Mouse (Mus musculus) c-Kit-positive CD71-positive TER-119-negative erythroid progenitor cells, embryonic 14.5 days (primary cell): Measurements from ENCODE around the gene Bbs2.
"Not testable (repeated sequence)": the region's sequence is repeated elsewhere in the genome, so short reads cannot be mapped to it uniquely, and the experiment has no call there.

Experiments used
- DNase-seq: peaks from one replicate; pipeline ENCODE4 v3.0.0-alpha.2; 2013; ENCODE audit warnings: low read depth

The Bbs2 gene

DNA sequence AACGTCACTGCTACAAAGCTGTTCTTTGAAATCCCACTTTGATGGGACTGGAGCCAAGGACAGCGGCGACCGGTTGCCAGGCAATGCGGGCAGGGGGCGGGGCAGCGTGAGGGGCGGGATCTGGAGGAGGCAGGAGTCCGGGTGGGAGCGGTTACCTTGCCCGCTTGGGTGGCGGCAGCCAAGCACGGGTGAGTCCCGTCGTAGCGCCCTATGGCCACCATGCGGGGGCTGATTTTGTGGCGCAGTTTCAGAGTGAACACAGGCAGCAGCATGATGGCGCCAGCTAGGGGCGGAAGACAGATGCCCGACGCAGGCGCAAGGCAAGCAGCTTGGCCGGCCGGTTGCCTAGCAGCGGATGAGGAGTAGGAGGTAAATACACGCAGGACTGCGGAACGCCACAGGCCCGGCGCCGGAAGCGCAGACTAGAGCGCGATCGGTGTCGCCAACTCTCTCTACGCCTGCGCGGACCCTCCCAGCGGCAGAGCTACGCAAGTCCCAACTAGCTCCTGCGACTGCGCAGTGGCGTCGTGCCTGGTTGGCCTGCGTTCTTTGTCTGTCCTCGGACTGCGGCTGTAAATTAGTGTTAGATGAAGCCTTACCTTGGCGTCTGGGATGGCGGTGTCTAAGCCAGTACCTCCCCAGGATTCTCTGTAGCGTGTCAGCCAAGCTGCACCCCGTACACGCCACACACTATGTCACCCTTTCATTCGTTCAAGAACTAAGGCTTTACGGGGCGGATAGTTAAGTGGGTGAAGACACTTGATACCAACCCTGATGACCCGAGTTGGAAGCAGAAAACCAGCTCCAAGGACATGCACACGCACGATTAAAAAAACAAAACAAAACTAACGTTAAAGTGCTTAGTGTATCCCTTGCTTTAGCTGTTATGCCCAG is at the start of gene Bbs2:
Gene Bbs2 (minus strand): TSS at position 848 of the 894 bp plus-strand sequence.
- DNase-seq: peak; percentile 98

DNA sequence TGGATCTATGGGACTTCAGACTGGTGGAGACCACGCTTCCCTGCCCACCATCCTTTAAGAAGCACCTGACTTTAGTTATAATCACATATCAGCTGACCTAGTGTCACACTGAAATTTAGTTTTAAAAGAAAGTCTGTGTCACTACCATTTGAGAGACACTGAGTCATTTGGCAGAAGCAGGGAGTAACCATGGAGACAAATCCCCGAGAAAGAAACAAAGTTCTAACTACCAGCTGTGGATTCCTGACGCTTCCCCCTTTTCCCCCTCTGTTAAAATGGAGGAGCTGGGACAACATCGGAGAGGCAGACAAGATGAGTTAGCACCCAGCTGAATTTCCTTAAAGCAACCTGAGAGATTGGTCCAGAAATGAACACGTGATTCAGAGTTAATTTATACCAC is 49.5 kb upstream of the Bbs2 start:
- DNase-seq: no peak

DNA sequence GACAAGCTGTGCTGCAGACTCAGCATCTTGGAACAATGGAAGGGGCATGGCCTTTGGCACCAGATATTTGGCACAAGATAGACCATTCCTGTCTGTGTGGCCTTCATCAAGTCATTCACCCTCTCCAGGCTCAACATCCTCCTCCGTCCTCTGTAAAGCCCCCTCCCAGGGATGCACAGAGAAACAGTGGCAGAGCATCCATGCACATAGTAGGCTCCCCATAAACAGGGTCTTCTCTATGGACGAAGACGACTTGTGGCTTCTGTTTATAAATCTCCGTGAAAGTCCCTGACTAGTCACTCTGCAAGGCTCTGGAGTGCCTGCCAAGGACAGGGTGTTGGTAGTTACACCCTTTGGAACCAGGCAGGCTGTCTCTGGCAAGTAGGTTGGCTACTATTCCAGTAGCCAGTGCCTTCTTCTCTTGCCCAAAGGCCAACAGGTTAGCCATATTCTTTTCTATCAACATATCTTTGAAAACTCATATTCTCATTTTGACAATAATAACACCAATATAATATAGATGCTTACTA is 41.6 kb upstream of the Bbs2 start:
- no peak for DNase-seq

DNA sequence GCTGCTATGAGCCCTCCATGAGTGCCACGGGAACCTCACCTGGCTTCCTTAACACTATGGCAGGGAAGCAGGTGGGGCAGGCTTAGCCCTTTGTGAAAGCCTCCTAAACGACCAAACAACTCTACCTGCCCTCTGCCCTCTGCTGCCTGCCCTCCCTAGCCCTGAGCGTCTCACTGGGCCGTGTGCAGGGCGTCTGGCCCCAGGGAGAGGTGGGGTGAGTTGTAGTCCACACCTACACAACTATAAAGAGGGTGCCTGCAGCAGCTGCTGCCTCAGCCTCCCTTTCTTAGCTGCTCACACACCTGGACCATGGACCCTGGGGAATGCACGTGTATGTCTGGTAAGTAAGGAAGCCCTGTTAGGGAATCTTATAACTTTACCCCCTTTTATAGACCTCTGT is 38.2 kb upstream of the Bbs2 start, which contains the start of gene Mt4:
Gene Mt4 (plus strand): TSS at position 265 of the 400 bp plus-strand sequence.
- DNase-seq: no peak

DNA sequence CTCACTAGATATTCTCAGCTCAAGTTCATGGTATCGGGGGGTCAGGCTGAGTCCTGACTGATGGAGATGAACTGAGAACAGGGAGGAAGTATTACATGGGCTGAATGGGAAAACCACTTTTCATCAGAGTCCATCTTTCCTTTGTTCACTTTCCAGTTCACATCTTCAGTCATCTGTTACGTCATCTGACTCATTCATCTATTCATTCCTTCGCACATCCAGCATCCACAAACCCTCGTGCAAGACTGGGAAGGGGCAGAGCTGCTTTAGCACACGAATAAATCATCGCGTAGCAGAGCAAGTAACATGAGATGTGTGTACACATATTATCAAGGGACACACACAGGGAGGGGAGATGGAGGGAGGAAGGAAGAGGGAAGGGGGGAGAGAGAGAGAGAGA is 37.5 kb upstream of the Bbs2 start:
- DNase-seq: no peak

DNA sequence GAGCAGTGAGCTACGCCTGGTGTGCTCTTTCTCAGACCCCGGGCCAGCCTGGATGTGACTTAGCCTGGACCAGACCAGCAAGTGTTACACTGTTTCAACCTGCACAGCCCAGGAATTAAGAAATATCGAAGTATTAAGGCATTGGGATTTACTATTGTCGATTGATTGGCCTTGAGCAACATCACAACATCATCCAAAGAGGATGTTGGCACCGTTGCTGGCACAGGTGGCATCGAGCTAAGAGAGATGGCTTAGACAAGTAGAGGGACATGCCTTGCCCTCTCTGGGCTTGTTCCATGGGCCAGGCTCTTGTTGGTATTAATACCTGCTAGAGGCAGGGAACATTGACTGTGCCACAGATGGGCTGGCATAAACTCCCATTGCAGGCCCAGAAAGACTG is 36.8 kb upstream of the Bbs2 start:
- DNase-seq: no peak

DNA sequence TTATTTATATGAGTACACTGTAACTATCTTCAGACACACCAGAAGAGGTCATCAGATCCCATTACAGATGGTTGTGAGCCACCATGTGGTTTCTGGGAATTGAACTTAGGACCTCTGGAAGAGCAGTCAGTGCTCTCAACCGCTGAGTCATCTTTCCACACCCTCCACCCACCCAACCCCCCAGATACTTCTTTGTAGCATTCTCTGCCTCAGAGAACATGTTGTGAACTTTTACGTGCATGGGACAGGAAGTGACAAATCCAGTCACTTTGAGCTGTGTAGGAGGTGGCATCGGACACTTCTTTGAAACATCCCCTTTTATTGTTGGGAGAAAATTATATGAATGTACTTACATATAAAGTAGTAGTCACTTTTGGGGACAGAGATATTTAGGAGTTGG is 35.9 kb upstream of the Bbs2 start:
- DNase-seq: not testable (repeated sequence)

DNA sequence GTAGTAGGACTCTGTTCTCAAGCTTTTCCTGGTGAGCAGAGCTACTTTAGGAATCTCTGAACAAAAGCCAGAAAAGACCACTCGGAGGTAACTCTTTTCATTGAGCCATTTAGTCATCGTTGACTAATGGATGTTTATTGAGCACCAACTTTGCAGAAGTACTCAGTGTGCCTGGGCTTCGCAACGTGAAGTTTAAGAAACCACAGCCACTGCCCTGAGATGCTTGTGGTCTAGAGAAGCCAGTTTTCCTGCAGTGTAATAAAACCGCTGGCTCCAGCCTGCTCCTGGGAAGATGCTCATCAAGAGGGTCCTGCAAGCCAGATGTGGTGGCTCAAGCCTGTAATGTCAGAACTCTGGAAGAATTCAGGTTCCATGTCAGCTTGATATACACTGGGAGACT is 33.4 kb upstream of the Bbs2 start:
- DNase-seq: no peak

DNA sequence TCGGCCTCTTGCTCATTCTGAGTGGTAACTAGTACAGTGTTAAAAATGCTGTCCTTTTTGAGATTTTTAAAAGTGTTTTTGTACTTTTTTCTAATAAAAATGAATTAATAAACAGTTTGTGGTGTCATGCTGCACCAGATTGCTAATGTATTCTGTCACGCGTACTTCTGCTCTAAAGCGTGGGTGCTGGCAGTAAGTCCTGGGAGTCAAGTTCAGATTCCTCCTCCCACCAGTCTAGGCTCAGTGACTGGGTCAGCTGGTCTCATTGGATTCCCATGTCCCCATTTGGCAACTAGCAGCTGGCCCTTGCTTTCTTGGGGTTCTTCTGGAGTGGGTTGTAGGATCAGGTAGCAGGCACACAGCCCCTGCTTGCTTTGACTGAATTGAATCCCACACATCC is 31.4 kb upstream of the Bbs2 start:
- DNase-seq: no peak

DNA sequence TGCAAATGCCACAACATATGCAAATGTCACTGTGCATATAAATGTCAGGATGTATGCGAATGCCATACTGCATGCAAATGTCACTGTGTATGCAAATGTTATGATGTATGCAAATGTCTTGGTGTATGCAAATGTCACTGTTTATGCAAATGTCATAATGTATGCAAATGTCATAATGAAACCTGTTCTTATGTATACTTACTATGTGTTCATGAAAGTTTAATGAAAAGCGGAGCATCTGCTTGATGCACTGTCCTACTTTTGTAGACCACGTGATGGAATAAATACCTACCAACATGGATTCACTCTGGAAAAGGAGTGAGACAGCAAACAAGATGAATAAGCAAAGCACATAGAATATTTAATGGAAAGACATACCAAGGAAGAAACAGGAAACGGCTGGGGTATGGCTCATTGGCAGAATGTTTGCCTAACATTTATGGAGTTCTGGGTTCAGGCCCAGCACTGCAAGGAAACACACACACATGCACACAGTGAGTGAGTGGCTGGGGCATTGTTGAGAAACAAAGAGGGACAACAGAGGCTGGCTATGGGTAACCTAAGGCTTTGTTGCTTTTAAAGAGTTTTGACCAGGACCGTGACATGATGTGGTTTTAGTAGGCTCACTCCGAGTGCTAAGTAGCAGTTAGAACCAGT is 30.5 kb upstream of the Bbs2 start:
- no peak for DNase-seq

DNA sequence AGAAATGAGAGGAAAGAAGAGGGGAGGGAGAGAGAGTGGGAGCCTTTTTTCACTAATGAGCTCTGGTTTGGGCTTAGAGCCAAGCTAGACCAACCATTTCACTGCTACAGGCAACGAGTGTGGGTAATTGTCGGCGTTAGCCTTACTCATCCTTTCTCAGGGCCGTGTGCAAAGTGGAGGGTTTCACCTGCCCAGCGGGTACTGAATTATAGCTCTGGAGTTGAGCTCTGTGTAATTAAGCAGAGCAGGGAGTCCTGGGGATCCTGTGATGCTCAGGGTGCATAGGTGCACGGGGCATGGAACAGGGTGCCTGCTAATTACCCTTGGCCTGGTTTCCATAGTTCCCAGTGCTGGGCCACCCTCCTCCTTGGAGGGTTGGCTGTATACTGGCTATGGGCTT is 29.0 kb upstream of the Bbs2 start:
- DNase-seq: no peak

DNA sequence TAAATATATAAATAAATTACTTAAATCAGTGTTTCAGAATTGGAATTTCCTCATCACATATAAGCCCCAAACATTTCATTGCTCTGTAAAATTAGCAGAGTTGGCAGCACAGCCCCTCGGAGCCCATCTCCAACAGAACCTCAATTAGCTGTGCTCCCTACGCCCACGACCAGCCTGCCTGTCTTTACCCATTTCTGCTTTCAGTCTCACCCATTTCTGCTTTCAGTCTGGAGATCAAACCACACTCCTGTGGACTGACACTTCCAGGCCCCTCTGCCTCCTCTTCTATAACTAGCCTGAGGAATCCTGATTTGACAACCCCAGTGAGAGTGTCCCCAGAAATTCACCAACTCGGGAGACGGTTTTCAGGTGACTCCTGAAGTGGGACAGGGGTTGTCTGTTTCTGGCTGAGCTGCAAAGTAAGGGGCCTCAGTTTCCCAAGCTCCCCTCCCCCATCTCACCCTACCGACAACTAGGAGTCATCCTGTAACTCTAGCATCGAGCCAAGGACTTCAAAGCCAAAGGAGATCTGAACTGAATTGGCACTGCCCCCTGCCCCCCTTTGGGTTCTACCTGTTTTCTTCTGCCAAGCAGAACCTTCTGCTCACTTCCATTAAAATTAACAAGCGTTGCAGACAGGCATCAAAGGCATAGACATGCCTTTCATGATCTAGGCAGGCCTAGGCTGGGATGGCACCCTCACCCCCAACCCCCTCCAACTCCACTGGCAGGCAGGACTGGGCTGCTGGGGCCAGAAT is 24.2 kb upstream of the Bbs2 start:
- DNase-seq: no peak

DNA sequence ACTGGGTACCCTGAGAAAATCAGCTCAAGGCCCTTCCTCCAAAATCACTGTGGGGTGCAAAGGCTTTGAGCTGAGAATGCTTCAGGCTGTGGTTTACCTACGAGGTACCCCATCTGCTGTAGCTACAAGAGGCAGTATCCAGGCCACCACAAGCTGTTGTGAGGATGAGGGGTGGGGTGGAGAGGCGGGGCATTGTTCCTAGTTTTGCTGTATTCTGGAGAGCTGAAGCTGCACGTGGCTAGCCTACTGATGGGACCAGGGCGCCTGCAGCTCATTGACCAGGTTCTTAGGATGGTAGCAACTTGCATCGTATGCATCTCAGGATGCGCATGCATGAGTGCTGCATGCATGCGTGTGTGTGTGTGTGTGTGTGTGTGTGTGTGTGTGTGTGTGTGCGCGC is 22.9 kb upstream of the Bbs2 start:
- no peak for DNase-seq

DNA sequence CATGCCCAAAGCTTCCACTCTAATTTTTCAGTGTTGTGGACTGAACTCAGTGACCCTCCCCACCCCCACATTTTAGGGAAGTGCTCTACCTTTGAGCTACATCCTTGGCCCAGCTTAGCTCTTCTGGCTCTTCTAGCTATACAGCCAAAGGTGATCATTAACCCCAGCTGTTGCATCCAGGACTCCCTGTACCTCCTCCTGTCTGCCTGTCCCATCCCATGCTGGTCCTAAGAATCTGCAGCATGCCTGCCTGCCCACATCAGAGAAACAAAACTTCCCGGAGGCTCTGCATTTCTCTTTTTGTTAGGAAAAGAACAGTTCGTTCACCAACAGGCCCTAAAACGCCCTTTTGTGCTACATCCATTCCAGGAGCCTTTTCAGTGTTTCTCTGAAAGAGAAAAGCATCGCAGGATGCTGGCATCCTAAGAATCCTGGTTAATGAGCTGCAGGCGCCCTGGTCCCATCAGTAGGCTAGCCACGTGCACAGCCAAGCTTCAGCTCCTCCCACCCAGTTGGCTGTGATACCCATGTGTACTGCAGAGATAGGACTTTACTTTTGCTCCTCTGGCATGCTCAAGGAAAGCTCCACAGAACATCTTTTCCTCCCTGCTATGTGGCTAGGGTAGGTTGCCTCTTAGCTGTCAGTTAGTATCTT is 20.2 kb upstream of the Bbs2 start:
- DNase-seq: peak; percentile 51

DNA sequence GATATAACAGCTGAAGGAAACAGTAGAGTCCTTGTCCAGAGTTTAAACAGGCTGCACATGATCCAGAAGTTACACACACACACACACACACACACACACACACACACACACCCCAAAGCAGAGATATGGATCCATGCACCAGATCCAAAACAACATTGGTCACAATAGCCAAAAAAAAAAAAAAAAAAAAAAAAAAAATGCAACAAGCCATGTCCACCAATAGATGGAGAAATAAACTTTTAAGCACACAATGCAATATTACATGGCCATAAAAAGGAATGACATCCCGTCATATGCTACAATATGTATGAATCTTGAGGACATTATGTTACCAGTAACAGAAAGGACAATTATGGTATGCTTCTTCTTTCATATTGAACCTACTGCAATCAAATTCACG is 15.2 kb upstream of the Bbs2 start:
- DNase-seq: no peak

DNA sequence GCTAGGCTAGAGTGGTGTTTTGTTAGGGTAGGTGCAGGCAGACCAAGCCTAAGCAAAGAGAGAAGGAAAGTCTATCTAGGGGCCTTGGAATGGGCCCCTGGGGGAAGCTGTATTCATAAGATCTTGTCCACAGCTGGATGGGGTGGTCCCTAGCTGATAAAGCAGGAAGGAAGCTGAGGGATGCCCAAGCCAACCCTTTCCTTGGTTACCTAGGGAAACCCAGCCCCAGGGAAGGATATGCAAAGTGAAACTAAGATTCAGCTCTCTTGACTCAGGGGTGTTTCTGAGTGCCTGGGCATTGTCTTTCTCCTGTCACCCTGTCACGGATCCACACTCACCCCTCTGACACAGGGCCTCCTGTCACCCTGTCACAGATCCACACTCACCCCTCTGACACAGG is 14.7 kb upstream of the Bbs2 start:
- DNase-seq: no peak

DNA sequence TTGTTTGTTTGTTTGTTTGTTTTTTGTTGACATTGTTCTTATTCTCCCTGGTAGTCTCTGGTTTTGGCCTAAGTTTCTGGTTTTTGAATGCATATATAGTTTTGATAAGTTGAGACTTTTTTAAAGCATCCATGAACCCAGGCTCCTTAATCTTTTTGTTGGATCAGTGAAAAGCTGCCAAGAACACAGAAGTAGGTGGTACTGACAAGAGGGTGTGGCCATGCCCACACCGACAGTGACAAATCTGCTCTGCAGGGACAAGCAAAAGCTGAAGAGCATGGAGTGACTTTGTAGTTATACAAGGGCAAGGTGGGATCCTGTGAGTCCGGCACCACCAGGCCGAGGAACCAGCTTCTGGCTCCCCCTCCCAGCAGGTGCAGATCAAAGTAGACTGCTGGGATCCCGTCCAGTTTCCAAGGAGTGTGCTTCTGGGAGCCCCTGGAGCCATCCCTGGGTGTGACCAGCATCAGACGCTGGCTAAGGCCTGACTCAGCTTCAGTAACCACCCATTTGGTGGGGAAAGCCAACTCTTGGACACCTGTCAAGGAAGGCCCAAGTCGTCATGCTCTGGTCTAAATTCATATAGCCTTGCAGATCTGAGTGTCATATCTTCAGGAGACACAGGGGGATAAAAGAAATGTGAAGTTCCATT is 11.9 kb upstream of the Bbs2 start:
- no peak for DNase-seq

DNA sequence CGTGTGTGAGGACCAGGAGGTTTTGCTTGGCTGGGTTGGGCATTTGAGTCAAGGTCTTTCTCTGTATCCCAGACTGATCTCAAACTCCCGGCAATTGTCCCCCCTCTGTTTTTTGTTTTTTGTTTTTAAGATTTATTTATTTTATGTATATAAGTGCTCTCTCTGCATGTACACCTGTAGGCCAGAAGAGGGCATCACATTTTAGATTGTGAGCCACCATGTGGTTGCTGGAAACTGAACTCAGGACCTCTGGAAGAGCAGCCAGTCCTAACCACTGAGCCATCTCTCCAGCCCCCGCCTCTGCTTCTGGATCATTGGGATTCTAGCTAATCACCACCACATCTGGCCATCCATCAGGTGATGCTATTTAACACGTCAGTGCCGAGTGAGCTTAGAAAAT is 11.1 kb upstream of the Bbs2 start:
- DNase-seq: no peak

DNA sequence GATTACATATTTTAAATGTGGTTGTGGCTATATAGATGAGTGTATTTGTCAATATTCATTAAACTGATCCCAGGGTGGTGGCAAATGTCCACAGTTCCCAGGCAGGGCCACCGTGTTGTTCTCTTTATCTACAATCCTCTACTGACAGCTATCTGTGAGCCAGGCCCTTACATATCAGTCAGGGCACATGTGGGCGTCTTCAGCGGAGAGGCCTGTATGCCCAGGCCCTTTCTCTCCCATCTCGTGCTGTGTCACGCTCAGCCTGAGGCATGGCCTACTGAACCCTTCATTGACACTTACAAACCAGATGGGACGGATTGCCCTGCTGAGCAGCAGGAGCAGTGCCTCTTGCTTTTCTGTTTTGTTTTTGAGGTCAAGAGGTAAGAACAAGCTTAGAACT is 10.7 kb upstream of the Bbs2 start:
- DNase-seq: peak; percentile 64

DNA sequence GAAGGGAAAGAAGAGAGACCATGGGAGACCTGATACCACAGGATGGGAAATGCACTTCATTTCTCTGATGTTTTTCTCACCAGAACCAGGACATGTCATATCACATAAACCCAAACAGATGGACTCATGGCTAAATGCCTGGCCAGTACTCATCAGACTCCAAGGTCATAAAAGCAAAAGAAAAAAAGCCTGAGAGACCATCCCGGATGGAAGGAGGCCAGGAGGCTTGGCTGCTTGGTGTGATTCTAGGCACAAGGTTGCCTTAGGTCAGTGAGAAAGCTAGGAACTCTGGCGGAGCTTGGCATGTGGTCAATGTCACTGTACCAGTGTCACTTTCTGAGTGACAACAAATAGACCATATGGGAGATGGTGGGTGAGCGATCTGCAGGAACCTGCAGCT is 9.1 kb upstream of the Bbs2 start:
- no peak for DNase-seq

DNA sequence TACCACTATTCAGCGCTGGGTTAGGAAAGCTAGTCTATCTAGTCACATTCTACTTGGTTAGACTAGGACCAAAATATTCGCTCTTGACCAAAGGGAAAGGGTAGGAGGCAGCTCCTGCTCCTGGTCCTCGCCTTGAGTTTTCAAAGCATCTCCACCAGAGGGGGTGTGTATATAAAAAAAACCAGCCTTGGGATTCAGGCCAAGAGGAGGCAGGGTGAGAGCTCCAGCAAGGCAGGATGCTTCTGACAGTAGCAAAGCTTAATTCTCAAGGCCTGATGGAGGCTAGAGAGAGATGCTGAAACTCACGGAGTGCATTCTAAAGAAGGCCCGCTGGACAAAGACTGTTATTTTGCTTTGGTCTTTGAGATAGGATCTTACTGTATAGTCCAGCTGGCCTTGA is 5.4 kb upstream of the Bbs2 start:
- no peak for DNase-seq

DNA sequence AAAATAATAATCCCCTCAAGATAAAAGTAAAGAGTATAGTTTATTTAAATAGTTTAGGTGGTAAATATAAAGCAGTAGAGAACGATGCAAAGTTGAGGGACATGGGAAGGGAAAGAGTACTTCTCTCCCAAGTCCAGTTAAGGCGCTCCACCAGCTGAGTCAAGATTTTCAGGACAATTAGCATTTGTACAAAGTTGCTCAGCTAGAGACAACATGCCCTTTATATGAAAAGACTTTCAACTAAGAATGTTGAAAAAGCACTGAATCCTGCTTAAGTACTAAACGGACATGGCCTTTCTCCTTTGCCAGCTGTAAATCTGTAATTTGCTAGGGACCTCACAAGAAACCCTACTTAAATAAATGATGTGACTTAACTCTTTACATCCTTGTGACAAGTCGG is 268 bp upstream of the Bbs2 start:
- DNase-seq: no peak
